Mouse (Mus musculus) CD4-positive helper T cell, adult 2 months (primary cell): ENCODE data around the gene St6galnac3.

ENCODE experiments used
- DNase-seq: peaks from one replicate; pipeline ENCODE4 v3.0.0-alpha.2; 2012; ENCODE audit warnings: low read depth, missing footprints, low spot score

St6galnac3 gene

DNA sequence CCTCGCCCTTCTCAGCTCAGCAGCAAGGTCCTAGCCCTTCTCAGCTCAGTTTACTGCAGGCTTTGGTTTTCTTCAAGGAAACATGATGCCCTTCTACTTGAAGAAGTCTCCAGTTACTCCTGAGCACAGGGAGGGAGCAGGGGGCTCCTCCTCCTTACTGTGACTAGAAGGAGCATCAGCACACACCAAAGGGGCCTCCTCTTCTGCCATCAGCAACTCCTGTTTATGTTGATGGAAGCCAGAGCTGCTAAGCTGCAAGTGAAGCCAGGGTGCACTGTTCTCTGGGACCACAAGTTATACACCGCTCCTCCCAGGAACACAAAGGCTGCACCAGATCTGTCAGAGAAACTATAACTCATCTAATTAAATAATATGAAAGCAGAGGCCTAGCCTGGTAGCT, 34.4 kb downstream of the St6galnac3 start:
- DNase-seq, result no peak

DNA sequence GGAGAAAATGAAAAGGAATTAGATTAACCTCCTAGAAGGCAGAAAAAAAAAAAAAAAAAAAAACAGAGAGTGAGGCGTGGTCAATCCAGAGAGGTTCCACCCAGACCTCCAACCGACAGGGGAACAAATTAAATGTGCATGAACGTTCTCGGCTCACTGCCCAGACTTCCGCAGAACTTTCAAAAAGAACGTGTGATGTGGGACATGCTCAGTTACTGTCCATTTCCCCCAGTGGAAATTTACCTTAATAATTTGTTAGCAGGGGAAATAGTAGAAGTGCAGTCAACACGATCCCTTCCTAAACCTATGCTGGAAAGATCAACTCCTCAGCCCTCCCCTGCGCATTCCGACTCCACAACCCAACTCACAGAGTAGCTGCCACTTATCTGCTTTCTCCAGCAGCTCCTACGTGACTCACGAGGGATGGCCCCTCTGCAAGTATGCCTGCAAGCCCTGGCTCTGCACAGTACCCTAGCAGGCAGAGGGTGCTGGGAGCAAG, 35.1 kb downstream of the St6galnac3 start:
- no peak for DNase-seq

DNA sequence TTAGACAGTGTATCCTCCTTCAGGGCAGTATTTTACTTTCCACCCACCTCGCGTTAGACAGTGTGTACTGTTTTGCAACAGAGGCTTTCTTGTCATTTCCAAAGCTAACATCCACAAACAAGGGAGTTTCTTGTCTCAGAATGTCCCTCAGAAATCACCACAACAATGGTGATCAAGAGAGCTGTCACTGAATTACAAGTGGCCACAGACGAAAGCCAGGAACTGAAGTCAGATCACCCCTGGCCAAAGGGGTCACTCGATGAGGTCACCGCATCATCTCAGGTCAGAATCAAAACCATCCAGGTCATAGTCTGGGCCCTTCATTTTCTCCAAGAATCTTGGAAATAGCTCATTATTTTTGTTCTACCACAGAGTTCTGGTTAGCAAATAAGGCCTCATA, 37.1 kb downstream of the St6galnac3 start:
- DNase-seq, result no peak

DNA sequence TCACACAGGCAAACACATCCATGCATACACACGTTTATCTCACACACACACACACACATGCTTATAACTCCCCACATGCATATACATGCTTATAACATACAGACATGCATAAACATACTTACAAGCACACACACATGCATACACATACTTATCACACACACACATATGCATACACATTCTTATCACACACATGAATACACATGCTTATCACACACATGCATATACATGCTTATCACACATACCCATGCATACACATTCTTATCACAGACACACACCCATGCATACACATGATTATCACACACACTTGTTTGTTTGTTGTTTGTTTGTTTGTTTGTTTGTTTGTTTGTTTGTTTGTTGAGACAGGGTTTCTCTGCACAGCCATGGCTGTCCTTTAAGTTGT, 40.1 kb downstream of the St6galnac3 start:
- no peak for DNase-seq

DNA sequence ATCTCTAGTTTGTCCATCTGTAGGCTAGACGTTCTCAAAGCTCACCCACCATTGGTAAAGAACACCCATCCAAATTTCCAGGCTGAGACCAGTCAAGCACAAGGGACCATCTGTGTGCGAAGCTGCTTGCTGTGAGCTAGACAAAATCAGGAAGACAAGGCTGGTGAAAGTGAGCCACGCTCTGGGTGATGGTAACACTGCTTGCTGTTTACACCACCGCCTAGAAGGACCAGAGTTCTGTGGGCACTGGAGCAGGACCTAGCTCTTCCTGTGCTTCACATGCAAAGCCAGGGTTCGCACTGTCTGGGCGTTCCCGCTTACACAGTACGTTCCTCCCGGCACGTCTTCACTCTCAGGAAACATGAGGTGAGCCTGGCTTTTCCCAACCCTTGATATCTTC, 42.7 kb downstream of the St6galnac3 start:
- no peak for DNase-seq

DNA sequence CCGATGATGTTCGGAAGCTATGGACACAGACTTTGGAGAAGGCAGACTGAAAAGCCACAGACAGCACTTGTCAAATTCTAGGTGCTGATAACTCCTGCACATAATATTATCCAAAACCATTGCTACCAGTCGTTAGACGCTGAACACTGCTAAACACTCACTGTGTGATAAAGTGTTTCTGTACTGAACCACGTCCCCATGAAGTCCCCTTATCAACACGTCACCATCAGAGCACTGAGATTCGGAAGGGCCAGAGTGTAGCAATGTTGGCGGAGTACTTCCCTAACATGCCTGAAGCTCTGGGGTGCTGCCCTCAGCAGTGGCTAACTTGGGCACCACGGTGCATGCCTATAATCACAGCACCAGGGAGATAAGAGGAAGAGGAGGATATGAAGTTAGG, 43.3 kb downstream of the St6galnac3 start:
- no peak for DNase-seq

DNA sequence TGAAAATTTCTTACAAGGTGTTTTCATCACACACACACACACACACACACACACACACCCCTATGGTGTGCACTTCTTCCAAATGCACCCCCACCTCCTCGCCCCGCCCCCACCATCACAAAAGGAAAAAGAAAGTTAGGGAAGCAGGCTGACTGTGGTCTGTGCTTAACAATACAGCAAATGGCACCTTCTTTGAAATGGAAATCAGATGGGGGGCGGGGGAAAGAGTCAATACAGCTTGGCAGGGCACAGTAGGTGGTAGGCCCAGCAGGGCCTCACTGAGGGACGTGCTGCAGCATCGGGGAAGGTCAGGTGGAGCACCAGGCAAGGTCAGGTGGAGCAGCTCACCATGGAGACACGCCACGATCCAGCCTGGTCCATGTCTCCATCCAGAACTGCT, 49.1 kb downstream of the St6galnac3 start:
- DNase-seq, result no peak

DNA sequence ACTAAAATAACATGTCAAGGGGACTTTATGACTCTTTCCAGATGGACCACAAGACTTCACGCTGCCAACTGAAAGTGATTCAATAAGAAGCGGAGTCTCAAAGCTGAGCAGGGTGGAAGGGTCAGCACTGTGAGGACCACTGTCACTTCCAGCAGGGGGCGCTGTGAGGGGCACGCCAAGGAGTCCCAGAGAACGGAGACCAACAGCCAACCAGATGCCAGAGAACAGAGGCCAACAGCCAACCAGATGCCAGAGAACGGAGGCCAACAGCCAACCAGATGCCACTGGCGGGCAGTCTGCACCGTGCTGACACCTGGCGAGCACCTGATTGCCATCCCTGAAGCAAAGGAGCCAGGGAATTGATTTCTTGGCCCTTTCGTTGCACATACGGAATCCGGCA, 49.9 kb downstream of the St6galnac3 start:
- peak; percentile 17 for DNase-seq

DNA sequence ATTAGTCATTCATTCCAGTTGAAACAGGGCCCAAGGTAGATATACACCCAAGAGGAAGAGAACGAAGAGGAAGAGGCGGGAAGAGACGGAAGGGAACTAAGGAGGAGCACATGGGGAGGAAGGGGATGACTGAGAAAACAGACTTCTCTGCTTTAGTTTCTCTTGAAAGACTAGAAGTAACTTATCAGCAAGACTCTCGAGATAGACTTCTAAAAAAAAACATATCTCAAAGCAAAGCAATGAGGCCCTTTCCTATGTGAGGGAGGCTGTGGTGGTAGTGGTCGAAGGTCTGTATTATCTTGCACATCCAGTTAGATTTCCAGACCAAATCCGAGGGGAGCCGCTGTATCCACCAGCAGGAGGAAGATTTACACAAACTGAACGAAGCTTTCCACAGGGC, 50.6 kb downstream of the St6galnac3 start:
- no peak for DNase-seq

DNA sequence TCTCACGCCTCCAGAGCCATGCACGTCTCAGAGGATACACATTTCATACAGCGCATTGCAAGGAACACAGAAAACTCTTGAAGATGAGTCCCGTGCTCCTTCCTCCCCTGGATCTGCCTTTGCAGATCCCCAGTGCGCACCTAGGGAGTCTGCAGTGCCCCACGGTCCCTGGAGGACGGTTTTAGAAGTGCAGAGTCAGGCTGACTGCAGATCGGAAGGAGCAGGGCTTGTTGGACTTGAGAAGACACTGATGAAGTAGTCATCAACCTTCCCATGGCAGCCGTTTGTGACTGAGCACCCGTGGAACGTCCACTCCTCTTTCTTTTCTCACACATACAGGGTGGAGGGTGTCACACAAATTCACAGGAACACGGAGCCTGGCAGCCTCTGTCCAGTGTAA, 51.5 kb downstream of the St6galnac3 start:
- no peak for DNase-seq

DNA sequence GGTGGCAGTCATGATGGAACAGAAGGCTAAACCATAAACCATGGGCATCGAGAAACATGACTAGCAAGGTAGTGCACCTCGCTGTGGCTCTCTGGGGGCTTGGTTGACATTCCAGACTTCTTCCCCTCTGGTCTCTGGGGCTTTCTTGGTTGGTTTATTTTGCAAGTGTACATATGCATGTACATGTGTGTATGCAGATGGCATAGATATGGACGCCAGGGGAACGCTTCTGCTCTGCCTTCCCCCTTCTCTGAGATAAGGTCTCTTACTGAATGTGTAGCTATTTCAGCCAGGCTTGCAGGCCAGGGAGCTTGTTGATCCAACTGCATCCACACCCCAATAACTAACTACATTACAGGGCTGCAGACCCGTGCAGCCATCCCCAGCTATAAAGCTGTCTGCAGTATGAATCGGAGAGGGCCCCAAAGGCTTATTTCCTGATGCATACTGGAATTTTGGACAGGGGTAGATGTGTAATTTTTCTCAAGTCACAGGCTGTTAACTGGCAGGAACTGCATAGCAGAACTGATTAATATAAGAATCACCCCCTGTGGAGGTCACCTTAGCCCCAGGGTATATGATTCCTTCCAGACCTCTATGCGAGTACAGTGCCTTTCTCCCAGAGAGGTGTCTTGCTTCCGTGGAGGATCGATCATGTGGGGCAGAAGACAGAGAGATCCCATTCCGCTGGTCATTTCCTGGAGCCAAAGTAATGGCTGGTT, 53.9 kb downstream of the St6galnac3 start:
- DNase-seq, result no peak

DNA sequence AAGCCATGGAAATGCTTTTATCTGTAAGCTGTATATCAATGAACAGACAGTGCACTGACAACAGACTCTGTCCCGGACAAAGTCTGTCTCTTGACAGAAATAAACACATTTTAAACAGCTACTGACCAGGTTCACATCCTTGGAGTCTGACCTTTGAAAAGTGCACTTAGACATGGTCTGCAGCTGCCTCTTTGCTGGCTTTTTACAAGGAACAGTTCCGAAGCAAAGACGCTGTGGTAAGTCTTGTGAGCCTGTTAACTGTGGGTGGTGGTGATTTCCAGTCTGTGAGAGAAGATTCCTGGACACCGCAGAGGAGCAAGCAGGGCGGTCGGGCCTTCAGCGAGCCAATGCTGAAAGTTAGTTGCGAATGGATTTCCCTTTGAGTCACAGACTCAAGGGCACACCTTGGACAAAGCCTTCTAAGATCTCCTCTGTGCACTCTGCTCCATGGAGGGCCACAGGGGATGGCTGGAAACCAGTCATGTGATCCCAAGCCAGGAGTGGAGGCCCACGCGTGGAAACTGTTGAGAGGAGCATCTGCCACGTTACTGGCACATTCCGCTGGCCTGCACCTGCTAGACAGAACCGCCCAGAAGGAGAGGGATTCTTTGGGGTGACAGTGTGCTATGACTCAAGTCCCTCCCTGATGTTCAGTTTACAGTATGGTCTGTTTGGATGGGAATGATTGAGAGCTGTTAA, 55.1 kb downstream of the St6galnac3 start:
- DNase-seq, result no peak

DNA sequence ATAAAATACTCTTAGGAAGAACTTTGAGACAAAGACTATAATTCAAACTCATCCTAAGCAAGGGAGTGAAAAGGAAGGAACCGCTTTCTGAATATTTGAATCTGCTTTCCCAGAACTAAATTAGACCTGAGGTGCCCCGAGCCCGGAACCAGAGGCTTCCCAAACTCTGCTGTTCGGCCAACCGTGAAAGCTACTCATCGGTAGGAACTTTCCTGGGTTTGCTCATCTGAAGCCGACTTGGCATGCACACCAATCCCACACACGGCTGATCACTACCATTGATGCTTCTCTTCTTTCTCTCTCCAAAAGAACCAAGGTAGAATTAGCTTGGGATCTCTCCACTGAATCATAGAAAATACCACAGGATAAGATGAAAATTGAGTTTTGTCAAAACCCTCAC, 55.6 kb downstream of the St6galnac3 start:
- no peak for DNase-seq

DNA sequence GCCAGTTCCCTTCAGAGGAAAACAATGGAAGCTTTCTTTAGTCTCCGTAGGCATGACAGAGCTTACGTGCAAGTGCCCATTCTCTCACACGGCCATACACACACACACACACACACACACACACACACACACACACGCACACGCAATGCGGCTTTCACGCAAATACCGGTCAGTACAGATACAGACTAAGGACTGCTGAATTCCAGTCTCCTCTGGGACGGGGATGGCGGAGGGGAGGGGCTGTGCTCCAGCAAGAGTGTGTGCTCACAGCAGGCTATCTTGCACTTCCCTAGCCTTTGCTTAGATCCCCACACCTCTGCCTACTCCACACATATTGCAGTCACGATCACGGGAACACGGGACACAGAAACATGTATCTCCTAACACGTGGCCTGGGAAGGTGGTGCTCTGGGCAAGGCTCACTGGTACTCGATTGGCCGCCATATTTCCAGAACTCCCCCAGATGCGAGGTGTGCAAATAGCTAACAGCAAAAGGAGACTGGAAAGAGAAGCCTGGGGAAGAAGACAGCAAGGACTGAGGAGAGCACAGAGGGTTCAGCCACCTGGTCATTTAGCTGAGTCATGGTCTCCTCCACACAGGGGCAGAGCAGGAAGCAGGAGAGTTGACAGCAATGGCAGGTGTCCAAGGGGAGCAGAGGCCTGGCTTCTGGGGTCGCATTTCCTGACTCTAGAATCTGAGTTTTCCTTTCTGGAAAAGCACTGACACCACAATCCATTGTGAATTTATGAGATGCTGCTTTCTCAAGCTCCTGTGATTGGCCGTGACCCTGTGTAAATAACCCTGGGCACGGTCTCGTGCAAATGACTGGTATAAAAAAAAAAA, 56.3 kb downstream of the St6galnac3 start:
- no peak for DNase-seq

DNA sequence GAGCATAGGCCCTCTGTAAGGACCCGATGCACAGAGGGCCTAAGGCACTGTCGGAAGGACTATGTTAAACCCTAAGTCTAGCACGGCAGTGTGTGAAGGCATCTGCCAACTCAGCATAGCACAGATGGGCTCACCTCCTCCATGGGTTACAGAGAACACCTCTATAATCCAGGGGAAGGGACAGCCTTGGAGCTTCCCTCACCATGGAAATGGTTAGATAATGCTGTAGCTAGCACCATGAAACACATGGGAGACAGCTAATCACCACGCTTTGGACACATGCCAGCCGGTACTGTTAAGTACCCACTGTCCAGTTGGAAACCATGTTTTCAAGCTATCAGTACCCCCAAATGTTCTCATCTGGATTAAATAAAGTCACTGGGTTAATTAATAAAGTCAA, 60.3 kb downstream of the St6galnac3 start:
- no peak for DNase-seq

DNA sequence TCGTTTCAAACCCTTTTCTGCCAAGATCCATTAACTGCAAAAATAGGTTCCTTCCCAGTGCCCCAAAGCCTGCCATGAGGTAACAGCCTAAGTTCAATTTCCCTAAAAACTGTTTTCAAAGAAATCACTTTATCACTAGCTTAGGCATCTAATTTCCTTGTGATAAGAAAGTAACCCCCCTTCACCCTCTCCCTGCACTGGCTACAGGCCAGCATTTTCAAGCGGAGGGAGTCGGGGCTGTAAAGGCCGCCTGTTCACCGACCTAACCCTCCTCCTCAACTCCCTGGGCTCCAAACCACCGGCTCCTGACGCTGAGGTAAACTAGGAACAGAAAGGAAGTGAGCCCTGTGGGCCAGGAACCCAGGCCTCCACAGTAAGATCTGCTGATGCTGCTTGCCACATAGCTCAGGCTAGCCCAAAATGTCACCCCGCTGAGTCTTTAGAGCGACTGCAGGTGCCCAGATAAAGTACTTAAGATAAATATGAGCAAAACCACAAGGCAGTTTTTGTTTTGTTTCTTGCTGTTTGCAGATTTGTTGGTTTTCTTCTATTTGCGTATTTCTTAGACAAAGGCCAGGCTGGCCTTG, 61.0 kb downstream of the St6galnac3 start:
- DNase-seq, result no peak

DNA sequence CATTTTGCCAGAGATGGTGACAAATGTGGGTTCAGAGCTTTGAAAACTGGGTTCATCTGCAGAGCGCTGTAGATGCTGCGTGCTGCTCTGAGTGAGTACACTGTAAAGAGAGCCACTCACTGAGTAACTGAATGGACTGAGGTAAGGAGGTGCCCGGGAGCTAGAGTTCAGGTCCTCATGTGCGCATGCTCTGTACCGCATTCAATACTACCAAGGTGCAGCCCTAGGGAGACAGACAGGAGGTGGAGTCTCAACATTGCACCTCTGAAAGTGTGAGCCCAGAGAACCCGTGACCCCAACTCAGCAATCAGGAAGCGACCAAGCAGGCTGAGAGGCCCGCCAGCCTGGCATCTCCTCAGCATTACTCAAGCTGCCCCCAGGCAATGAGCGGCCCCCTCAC, 62.2 kb downstream of the St6galnac3 start:
- DNase-seq, result no peak

DNA sequence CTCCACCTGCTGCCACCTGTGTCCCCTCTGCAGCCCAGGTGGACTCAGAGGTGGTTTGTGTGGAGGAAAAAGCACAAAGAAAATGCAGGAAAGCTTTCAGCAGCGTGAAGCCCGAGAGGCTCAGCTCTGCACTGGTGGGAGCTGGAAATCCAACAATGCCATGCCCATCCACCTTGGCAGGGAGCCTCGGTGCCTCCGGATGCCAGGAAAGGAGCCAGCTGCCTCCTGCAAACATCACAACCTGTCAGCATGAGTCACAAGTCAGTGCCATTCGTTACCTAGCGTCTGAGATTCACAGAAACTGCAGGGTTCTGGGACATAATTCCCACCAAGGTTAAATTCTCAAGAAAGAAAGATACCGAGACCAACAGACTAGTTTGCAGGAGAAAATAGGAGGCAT, 63.0 kb downstream of the St6galnac3 start:
- no peak for DNase-seq

DNA sequence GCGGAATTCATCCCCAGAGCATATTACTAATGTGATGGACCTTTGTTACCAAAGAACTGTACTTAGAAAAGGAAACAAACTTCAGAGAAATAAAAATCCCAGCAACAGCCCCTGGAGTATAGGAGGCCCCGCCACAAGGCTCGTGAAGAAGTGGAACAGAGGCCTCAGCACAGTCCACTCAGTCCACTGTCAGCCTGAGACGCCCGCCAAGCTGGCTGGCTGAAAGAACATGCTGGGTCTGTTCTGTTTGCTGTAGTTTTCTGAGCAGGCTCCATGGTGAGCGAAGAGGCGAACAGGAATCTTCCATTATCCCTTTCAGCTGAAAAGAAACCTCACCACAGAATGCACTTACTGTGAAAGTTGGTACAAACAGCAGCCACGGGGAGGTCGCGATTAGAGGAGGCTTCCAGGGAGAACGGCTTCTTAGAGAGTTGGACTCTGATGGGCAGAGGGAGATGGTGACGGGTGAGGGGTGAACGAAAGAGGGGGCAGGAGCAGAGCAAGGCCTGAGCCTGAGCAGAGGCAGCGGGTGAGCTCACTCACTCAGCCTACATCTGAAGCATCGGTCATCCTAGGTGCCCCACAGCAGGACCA, 65.3 kb downstream of the St6galnac3 start:
- no peak for DNase-seq

DNA sequence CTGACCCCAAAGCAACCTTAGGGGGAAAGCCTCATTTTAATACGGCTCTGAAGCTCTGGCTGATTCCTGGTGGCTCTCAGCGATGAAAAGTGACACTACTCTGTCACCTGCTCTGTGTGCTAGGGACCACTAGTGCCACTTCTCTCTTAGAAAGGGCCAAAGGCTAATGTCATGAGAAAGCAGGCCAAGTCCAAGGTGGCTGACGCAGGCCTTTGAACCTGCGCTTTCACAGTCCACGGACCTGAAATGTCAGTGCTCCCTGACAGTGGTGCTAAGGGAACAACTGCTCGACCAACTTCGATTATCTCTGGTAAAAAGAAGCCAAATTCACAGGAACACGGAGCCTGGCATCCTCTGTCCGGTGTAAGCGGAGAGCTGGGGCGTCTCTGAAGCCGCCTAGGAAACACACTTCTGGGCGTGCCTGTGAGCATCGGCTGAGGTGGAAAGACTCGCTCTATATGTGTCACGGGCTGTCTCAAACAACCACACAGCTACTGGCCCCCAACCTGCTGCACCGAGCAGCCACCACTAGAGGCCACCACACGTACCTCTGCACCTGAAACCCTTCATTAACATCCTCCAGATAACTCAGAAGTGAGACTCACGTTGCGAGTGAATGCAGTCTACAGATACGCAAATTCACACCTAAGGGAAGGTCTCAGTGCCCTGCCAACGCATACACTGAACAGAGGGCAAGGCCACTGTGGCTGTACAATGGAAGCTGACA, 66.8 kb downstream of the St6galnac3 start:
- peak; percentile 51 for DNase-seq

DNA sequence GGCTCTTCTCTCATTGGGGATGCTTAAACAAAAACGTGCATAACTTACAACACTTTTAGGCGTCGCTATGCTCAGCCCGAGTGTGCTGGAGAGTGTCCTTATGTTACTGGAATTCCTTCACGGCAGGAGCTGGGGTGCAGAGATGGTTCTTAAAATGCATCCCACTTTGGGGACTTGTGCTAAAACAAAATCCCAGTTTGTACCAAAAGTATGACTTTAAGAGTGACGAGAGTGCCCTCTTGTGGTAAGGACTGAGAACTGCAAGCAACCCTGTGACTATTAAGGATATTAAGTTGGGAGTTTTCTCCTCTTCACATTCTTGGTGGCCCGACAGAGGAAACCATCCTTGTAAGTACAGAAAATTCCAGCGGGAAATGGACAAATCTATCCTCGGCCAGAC, 69.9 kb downstream of the St6galnac3 start:
- DNase-seq, result peak; percentile 27
